Mouse (Mus musculus): ENCODE data around the gene Sparcl1.

The Sparcl1 gene

DNA sequence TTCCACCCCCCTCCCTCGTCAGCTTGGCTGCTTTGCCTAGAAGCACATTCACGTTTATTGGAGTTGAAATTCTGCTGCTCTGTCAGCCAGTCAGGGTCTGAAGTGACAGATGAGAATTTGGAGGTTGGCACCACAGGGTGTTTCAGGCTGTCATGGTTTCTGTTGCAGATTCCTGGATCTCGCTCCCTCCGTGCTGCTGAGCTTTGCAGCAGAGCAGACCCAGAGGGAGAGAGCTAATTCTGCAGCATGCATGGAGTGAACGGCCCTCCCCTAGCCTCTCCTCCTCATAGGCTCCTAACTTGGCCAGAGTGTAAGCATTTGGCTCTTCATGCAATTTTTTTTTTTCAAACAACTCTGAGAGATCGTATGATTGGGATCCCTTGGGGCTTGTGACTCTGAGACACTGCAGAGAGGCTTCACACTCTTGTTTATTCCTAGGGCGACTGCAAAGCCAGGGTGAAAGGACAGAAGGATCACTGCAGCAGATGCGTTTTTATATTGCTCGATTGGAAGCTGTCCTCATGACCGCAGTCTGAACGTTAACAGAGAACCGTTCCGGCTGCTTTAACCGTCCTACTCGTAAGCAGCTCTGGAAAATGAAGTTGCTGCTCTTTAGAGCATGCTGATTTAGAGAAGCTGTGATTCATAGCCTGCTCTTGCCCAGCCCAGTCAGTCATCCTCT, at the start of gene Sparcl1:
TSS of gene Sparcl1 (minus strand) at position 243 of the 682 bp plus-strand sequence.
- no peak for DNase-seq (ENCODE audit: low read depth, low spot score)

DNA sequence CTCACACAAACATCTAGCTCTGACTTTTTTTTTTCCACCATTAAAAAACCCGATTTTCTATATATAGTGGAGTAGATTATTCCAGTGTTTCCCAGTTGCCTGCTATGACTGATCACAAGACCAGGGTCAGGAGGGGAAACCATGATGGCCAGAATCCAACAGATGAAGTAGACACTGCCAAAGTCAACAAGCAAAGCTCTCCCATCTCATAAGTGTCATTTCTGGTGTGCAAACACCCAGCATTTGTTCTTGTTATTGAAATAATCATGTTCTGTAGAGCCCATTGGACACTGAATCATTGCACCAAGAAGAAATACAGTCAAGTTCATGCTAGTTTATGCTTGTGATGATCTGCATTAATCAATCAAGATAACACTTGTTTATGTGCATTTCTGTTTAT, 47.9 kb upstream of the Sparcl1 start:
- DNase-seq (ENCODE audit: low read depth, low spot score), result no peak

DNA sequence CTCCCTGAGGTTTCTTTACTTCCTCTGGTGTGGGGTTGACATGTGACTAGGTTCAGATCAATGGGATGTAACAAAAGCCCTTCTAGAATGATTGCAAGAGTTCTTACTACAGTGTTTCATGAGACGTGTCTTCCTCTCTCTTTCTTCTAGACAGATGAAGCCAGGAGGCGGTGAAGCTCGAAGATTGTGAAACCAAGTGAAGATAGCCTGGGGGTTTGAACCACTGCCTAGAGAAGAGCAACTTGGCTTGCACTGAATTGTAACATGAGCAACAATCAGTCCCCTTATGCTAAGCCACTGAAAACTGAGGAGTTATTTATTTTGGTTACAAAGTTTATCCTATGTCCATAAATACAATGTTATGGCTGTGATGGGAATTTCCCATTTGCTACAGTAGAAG, 47.0 kb upstream of the Sparcl1 start:
- no peak for DNase-seq (ENCODE audit: low read depth, low spot score)

DNA sequence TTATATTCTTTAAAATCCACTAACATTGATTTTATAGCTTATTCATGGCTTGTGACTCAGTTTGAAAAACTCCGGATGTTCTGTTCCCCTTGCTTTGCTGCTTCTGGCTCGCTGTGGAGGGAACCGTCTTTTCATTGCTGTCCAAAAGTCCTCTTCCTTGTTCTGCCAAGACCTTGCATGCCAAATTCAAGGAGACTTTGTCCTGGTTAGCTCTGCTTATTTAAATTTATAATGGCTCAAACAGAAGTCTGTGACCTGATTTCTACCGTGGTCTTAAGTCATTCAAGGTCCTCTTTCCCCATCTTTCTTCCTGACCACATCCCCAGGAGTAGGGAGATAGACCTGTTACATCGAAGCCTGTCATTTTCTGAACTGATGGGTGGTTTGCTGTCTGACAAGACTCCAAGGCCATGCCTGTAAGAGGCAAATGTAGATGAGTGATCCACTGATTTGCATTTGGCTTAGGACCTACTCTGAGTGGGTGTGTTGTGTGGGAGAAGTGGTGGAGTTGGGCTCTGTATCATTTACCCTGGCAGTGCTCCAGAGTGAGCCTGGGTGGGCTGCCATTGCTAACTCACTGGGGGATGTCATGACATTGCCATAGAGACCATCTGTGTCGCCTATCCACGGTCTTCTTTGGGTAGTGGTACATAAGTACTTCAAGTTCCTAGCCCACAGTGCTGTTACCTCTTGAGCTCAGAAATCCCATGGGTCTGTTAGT, 45.0 kb upstream of the Sparcl1 start:
- DNase-seq (ENCODE audit: low read depth, low spot score), result no peak

DNA sequence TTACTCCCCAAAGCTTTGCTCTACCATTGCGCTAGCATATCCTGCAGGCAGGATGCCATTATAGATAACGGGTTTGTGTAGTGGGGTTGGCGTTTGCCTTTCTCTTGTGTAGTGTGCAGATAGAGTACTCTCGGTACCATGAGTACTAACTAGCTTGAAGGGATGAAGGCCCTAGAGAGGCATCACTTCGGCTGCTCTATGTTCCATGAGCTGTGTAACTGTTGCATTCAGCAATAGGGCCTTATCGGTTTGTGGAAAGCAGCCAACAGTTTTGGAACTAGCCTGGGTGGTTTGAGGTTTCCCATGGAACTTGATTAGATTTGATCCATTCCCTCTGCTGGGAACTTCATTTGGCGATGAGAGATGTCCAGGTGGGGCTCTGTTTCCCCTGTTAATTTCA, 44.2 kb upstream of the Sparcl1 start:
- DNase-seq (ENCODE audit: low read depth, low spot score), result no peak

DNA sequence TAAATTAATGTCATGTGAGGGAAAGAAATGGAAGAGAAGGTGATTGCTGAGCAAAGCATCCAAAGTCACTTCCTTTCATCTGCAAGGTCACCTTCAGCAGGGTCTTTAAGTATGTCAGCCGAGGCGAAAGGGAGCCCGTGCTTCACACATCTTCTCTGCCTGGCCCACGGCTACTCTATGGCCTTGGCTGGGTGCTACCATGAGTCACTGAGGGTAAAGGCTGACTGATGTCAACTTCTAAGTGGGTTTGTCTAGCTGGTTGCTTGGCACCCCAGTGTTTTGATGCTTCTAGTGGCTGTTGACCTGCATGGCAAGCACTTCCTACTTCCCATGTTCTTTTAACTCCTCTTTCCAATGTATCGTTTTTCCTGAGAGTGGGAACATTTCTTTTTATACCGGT, 36.7 kb upstream of the Sparcl1 start:
- DNase-seq (ENCODE audit: low read depth, low spot score), result no peak

DNA sequence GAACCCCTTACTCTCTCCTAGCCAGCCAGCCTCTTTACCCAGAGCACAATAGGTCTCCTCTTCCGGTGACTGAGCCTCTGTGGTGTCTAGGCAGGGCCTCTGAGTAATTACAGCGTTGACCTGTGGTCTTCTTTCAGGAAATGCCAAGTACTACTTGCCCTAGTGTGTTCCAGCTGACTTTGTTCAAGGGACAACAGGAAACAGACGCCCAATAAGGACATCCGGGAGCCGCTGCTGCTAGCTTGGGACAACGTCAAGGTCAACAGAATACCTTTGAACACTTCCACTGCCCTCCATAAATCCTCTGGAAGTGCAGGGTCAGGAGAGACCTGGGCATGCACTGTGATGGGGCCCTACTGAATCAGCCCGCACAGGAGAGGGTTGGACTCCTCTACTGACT, 35.8 kb upstream of the Sparcl1 start:
- DNase-seq (ENCODE audit: low read depth, low spot score), result no peak

DNA sequence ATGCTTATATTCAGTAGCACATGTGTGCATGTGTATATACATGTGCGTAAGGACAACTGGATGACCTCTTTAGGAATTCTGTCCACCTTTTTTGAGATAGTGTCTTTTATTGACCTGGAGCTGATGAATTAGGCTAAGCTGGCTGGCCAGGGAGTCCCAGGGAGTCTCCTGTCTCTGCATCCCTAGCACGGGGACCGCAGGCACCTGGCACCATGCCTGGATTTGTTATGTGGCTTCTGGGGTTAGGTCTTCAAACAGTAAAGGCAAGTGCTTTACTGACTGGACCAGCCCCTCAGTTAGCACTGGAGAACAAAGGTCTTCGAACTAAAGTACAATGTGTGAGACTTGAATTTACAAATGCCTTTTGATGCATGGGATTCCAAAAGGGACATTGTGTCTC, 30.5 kb upstream of the Sparcl1 start:
- DNase-seq (ENCODE audit: low read depth, low spot score), result no peak

DNA sequence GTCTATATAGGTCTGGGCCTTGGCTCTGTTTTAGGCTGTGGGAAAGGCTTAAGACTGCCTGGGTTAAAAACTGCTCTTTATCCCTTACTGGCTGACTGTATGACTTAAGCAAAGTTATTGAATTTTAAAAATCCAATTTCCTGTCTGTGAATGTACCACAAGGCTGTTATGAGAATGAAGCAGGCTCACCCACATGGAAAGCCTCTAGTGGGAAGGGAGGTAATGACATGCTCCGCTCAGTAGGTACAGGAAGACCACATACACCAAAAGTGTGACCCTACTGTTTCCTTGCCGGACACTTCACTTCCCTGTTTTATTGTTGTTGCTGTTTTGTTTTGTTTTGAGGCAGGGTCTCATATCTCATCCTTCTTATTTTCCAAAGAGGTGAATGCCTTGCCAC, 27.5 kb upstream of the Sparcl1 start:
- no peak for DNase-seq (ENCODE audit: low read depth, low spot score)

DNA sequence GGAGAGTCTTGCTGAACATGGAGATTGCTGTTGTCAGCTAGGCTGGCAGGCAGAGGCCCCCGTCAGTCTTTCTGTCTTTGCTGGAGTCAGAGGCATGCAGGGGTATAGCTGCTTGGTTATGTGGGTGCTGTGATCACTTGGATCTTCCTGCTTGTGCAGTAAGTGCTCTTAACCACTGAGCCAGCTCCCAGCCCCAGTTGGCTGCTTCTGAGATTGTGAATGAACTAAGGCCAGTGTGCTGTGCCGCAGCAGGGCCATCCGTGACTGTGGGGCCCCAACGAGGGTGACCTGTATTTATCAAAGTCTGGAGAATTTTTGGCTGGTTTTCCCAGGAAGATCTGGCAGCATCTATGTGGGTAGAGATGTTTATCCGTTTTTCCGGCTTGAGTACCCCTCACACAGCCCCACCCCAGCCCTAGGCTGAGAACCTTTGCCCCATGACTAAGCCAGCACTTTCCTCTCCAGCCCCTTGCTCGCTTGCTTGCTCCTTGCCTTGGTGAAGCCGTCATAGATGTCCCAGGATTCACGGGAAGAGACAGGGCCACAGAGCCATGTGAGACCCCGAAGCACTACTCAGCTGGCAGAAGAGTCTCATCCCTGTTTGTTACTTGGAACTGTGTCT, 24.5 kb upstream of the Sparcl1 start:
- no peak for DNase-seq (ENCODE audit: low read depth, low spot score)

DNA sequence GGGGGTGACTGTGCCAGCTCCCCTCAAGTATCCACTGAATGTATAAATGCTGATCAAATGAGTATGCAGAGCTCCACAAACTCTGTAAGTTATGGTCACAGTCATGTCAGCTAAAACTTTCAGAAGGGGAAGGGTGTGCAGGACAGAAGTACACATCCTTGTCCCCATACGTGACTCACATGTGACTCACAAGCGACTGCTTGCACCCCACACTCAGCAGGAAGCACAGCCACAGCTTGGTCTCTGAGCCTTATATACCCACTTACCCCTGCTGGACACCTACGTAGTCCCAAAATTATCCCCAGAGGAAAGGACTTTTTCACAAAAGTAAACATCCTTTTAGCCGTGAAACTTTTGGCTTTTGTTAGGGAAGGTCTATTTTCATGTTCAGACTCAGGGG, 20.2 kb upstream of the Sparcl1 start:
- DNase-seq (ENCODE audit: low read depth, low spot score), result no peak

DNA sequence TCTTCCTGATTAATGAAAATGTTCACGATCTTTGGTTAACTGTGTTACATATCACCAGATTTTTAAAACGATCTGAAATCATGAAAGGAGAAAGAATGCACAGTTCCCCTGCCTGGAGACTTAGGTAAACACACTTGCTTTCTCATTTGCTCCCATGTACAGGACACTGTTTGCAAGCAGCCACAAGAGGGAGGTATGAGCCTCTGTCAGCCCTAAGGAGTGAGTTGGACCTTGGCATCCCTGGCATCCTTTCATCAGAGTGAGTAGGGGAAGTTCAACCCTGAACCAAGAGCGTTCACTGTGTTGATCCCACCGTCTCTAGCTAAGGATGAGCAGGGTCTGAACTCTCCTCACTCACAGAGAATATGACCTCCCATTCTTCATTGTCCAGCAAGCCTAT, 18.0 kb upstream of the Sparcl1 start:
- no peak for DNase-seq (ENCODE audit: low read depth, low spot score)

DNA sequence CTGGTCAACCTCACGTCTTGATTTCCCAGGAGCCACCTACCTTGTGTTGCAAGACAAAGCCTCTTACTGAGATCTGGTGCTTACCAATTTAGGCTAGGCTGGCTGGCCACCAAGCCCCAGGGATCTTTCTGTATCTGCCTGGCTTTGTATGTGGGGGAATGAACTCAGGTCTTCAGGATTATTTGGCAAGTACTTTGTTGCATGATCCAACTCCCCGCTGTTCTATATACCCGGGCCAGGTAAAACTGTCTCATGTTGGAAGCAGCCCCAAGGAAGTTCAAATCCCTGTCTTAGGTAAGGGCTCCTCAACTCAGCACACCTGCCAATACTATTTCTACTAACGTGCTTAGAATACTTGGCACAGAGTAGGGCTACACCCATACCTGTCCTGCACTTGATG, 17.4 kb upstream of the Sparcl1 start:
- no peak for DNase-seq (ENCODE audit: low read depth, low spot score)

DNA sequence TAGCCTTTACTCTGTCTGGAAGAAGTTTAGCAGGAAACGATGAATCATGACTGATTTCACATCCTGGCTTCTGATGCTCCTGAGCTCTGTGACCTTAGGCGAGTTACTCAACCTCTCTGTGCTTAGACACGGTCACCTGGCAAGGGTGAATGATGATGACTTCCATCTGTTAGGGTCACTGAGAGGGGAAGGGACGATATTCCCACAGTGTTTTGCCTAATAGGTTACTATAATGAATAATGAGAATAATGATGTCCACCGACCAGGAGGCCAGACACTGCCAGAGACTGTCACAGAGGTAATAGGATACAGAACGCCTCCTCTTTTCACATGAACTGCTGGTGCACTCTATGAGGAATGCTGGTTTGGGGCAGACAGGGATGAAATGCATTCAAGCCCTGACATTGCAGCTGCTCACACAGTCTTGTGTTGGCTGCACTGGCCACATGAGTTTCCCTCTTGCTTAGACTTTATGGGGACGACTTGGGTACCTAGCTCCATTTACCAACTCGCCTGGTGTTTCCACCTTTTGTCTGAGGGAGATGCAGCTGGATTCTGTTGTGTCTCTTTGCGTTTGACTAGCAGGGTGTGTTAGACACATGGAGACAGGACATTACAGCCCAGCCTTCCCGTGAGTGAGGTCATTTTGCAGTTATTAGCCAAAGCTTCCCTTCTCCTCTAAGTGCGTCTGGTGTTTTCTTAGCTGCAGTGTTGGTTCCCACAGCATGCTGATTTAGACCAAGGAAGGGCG, 14.9 kb upstream of the Sparcl1 start:
- DNase-seq (ENCODE audit: low read depth, low spot score), result no peak

DNA sequence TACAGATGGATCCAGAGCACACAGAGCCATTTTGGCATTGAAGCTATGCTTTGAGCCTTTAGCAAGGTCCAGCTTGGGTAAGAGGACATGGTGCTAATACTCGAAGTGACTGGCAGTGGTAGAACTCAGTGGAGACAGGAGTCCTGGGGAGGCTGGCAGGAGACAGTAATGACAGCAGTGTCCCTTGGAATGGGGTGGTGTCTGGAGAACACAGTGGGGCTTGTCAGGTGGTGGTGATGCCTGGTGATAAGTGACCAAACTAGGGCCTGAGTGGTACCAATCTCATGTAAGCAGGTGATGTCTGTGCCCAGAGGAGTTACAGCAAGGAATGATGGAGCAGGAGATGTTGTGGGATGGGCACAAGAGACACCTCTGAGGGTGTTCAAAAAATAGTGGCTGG, 13.8 kb upstream of the Sparcl1 start:
- DNase-seq (ENCODE audit: low read depth, low spot score), result no peak

DNA sequence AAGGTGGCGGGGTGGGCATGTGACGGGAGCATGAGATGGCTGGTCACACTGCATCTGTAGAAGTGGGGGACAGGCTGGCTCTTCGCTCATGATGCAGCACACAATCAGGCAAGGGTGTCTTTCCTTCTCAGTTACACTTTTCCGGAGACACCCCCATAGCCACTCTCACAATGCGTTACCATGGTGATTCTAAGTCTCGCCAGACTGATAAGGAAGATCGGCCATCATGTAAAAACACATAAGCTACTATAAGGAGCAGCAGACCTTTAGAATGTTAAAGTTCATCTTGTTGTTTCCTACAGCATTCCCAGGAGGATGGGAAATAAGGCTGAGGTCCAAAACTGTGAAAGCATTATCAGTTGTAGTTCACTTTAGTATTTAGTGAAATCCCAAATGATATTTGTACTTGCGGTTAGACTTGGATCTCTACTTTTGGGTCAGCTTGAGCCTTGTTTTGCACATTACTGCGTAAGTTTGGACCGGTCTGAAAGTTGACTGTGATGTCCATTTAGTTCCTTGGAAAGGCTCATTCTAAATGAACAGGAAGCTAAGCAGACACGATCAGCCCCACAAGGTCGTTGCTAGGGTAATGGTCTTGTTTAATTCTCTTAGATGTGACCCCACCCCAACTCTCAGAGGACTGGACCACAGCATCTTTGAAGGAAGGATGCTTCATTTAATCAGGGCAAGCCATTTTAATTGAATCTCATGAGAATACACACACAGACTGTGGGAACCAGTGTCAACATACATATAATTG, 13.2 kb upstream of the Sparcl1 start:
- DNase-seq (ENCODE audit: low read depth, low spot score), result no peak

DNA sequence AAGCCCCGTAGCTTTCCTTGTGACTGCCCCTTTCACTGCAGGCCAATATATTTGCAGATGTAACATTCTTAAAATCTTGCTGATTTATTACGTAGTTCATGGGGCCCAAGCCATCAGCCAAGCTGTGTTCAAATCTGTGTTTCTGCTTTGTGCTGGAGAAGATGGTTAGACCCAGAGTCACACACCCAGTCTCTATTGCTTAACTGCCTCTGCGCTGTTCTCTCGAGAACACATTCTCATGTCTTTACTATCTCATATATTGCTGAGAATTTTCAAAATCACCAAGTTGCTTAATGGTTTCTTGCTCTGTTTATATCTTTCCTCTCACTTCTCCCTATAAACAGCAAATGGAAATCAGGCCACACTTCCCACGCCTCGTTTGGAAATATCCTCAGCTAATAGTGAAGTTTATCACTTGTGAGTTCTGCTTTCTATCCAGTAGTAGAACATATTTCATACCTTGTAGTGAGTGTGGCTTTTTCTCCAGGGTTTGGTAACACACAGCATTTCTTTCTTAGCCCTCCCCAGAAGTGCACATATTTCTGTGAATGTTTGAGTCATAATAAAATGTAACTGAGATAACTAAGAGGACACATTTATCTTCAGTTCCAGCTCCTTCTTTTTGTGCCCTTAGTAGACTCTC, 10.6 kb upstream of the Sparcl1 start:
- no peak for DNase-seq (ENCODE audit: low read depth, low spot score)

DNA sequence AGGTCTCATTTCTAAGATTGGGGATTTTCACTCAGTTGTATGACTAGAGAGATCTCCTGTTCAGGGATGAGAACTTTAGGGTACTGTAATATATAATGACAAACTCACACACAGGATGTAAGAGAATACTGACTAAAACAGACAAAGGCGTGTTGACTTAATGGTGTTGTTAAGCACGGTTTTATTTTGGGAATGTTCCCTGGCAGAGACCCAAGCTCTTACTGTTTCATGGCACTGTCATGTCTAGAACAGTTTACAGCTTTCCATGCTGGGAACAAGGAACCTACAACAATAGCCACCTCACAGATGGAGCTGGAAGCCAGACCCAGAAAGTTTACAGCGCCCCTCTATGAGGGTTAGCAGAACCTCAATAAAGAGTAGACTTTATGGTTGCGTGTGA, 2.4 kb upstream of the Sparcl1 start:
- DNase-seq (ENCODE audit: low read depth, low spot score), result no peak

DNA sequence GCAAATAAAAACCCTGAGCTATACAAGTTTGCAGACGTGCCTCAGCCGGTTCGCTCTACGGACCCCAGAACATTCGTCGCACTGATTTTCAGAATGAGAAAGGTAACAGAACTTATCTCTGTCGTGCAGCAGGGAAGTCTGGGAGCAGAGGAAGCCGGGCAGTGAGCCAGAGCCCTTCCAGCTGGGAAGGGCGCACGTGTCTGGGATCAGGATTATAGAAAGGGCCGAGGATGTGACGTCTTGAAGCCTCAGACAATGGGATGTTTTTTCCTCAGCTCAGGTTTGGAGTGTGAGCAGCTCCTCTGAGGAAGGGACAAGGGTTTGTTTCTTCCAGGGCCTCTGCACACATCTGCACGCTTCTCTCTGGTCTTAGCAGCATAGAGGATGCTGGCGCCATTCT, 1.6 kb upstream of the Sparcl1 start:
- DNase-seq (ENCODE audit: low read depth, low spot score), result no peak

DNA sequence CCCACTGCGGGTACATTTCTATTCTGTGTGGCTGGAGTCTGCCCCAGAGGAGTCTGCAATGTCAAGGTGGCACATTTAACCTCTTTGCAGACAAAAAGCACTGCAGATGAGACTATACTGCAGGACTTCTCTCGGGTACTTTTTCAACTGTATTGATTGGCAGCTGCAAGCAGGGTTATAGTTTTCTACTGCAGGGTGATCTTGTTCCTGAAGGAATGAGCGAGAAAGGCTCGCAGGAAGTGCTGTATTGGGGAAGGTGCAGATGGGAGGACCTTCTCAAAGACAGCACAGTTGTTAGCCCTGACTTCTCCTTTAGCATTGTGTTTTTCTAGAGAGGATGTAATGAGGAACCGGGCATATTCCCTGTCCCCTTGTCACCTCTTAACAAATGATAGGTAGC, 1.0 kb downstream of the Sparcl1 start:
- DNase-seq (ENCODE audit: low read depth, low spot score), result no peak

DNA sequence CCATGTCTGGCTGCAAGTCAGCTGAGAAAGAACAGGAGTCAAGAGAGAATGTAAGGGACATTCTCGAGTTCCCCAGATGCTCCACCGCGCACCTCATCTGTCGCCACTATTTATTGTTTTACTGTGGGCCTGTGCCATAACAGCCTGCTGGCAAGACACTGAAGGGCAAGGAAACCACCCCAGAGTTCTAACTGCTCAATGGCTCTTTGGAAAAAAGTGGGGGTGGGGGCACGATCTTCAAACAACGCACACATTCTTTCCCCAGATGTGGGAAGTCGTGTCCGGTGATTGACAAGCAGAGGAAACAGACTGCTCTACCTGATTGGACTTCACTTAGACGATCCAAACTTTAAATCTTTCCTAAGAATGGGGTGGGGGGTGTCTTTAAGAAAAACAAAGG, 1.5 kb downstream of the Sparcl1 start:
- DNase-seq (ENCODE audit: low read depth, low spot score), result no peak

All from embryo, embryonic 11.5 days (tissue).